Mouse (Mus musculus): ENCODE results near the gene Aimp2. TPM values are rescaled to one million over a fixed set of nuclear protein-coding genes. Genes with fewer than 3 reads are reported as not detected.
A peak's percentile ranks its signal among the peaks of the same experiment; 100 is the strongest.

Aimp2 gene
- polyA plus RNA-seq, 1 experiment from 2014 or later: 94.6 TPM

- peak overlapping the region; percentile 5 for H3K4me3 ChIP-seq (ENCODE audit: low read length)
- no peaks in the 10 kb centered on the region for H3K27me3 ChIP-seq (replicated peaks; ENCODE audit: control insufficient read depth, insufficient read depth, low read length)
- H3K27ac ChIP-seq (ENCODE audit: low read depth, low read length): no peak overlapping the region
- H3K9me3 ChIP-seq (ENCODE audit: control insufficient read depth, low read length): no peaks in the 10 kb centered on the region
- no peak for ATAC-seq
- H3K4me2 ChIP-seq (ENCODE audit: low read length): no peak overlapping the region
- peaks cover 19% of the 10 kb centered on the region for H3K36me3 ChIP-seq (ENCODE audit: control insufficient read depth, insufficient read depth, low read length)
- H3K9ac ChIP-seq (ENCODE audit: low read depth, low read length): no peak overlapping the region
- H3K4me1 ChIP-seq (ENCODE audit: control insufficient read depth, insufficient read depth, low read depth, low read length): no peaks in the 10 kb centered on the region
- WGBS: 87% methylated on average over 11 of the region's 11 CpGs
Measured at GRCm38 (mm10) chr5:143933414-143933813, 23.8 kb upstream of the Aimp2 start.

- Histone ChIP-seq H3K9ac (ENCODE audit: low read depth, low read length) (no peak within 1 kb of the TSS), H3K27ac (ENCODE audit: low read depth, low read length) (no peak within 1 kb of the TSS), H3K4me1 (ENCODE audit: control insufficient read depth, insufficient read depth, low read depth, low read length) (no peaks in the 10 kb centered on the region), H3K36me3 (ENCODE audit: control insufficient read depth, insufficient read depth, low read length) (peaks cover 21% of the 10 kb centered on the region), H3K27me3 (replicated peaks; ENCODE audit: control insufficient read depth, insufficient read depth, low read length) (no peaks in the 10 kb centered on the region), H3K4me3 (ENCODE audit: low read length) (peak within 1 kb of the TSS; percentile 5), H3K4me2 (ENCODE audit: low read length) (no peak within 1 kb of the TSS), H3K9me3 (ENCODE audit: control insufficient read depth, low read length) (no peaks in the 10 kb centered on the region)
- WGBS: 15% methylated on average over 8 of the region's 8 CpGs
- no peak for ATAC-seq
Measured at GRCm38 (mm10) chr5:143932831-143933230, 23.2 kb upstream of the Aimp2 start, which contains the start of gene Rsph10b. TSS of gene Rsph10b (plus strand) at chr5:143933035.

GRCm38 (mm10) chr5:143931863-143932580 is 22.4 kb upstream of the Aimp2 start:
- Histone ChIP-seq H3K36me3 (ENCODE audit: control insufficient read depth, insufficient read depth, low read length) (peaks cover 21% of the 10 kb centered on the region), H3K4me3 (ENCODE audit: low read length) (no peak overlapping the region), H3K27ac (ENCODE audit: low read depth, low read length) (no peak overlapping the region), H3K9ac (ENCODE audit: low read depth, low read length) (no peak overlapping the region), H3K27me3 (replicated peaks; ENCODE audit: control insufficient read depth, insufficient read depth, low read length) (no peaks in the 10 kb centered on the region), H3K4me1 (ENCODE audit: control insufficient read depth, insufficient read depth, low read depth, low read length) (no peaks in the 10 kb centered on the region), H3K4me2 (ENCODE audit: low read length) (no peak overlapping the region), H3K9me3 (ENCODE audit: control insufficient read depth, low read length) (no peaks in the 10 kb centered on the region)
- ATAC-seq: no peak
- WGBS: 84% methylated on average over 6 of the region's 6 CpGs

- Histone ChIP-seq H3K27ac (ENCODE audit: low read depth, low read length) (no peak overlapping the region), H3K4me1 (ENCODE audit: control insufficient read depth, insufficient read depth, low read depth, low read length) (no peaks in the 10 kb centered on the region), H3K27me3 (replicated peaks; ENCODE audit: control insufficient read depth, insufficient read depth, low read length) (no peaks in the 10 kb centered on the region), H3K9ac (ENCODE audit: low read depth, low read length) (no peak overlapping the region), H3K9me3 (ENCODE audit: control insufficient read depth, low read length) (no peaks in the 10 kb centered on the region), H3K36me3 (ENCODE audit: control insufficient read depth, insufficient read depth, low read length) (peaks cover 31% of the 10 kb centered on the region), H3K4me3 (ENCODE audit: low read length) (no peak overlapping the region), H3K4me2 (ENCODE audit: low read length) (no peak overlapping the region)
- ATAC-seq: no peak
- 98% methylated on average over 12 of the region's 12 CpGs for WGBS
Measured at GRCm38 (mm10) chr5:143930656-143931055, 21.0 kb upstream of the Aimp2 start.

GRCm38 (mm10) chr5:143929291-143929690 is 19.6 kb upstream of the Aimp2 start:
- Histone ChIP-seq H3K9ac (ENCODE audit: low read depth, low read length) (no peak overlapping the region), H3K27me3 (replicated peaks; ENCODE audit: control insufficient read depth, insufficient read depth, low read length) (no peaks in the 10 kb centered on the region), H3K27ac (ENCODE audit: low read depth, low read length) (no peak overlapping the region), H3K36me3 (ENCODE audit: control insufficient read depth, insufficient read depth, low read length) (peaks cover 35% of the 10 kb centered on the region), H3K4me3 (ENCODE audit: low read length) (no peak overlapping the region), H3K4me2 (ENCODE audit: low read length) (no peak overlapping the region), H3K4me1 (ENCODE audit: control insufficient read depth, insufficient read depth, low read depth, low read length) (no peaks in the 10 kb centered on the region), H3K9me3 (ENCODE audit: control insufficient read depth, low read length) (no peaks in the 10 kb centered on the region)
- ATAC-seq: no peak
- 95% methylated on average over 4 of the region's 4 CpGs for WGBS

- Histone ChIP-seq H3K4me3 (ENCODE audit: low read length) (no peak within 1 kb of the TSS), H3K4me2 (ENCODE audit: low read length) (no peak within 1 kb of the TSS), H3K27me3 (replicated peaks; ENCODE audit: control insufficient read depth, insufficient read depth, low read length) (no peaks in the 10 kb centered on the region), H3K4me1 (ENCODE audit: control insufficient read depth, insufficient read depth, low read depth, low read length) (no peaks in the 10 kb centered on the region), H3K9ac (ENCODE audit: low read depth, low read length) (no peak within 1 kb of the TSS), H3K36me3 (ENCODE audit: control insufficient read depth, insufficient read depth, low read length) (peaks cover 40% of the 10 kb centered on the region), H3K9me3 (ENCODE audit: control insufficient read depth, low read length) (no peaks in the 10 kb centered on the region), H3K27ac (ENCODE audit: low read depth, low read length) (no peak within 1 kb of the TSS)
- ATAC-seq: no peak
- WGBS: 96% methylated on average over 8 of the region's 8 CpGs
Measured at GRCm38 (mm10) chr5:143927875-143928274, 18.2 kb upstream of the Aimp2 start, which contains the start of gene Gm42421. TSS of gene Gm42421 (plus strand) at chr5:143928175.

- Histone ChIP-seq H3K9me3 (ENCODE audit: control insufficient read depth, low read length) (no peaks in the 10 kb centered on the region), H3K27me3 (replicated peaks; ENCODE audit: control insufficient read depth, insufficient read depth, low read length) (no peaks in the 10 kb centered on the region), H3K4me1 (ENCODE audit: control insufficient read depth, insufficient read depth, low read depth, low read length) (no peaks in the 10 kb centered on the region), H3K9ac (ENCODE audit: low read depth, low read length) (no peak overlapping the region), H3K36me3 (ENCODE audit: control insufficient read depth, insufficient read depth, low read length) (peaks cover 38% of the 10 kb centered on the region), H3K4me3 (ENCODE audit: low read length) (no peak overlapping the region), H3K4me2 (ENCODE audit: low read length) (no peak overlapping the region), H3K27ac (ENCODE audit: low read depth, low read length) (no peak overlapping the region)
- 95% methylated on average over 6 of the region's 6 CpGs for WGBS
- ATAC-seq: no peak
Measured at GRCm38 (mm10) chr5:143924781-143925452, 15.3 kb upstream of the Aimp2 start.

- Histone ChIP-seq H3K27ac (ENCODE audit: low read depth, low read length) (no peak overlapping the region), H3K4me1 (ENCODE audit: control insufficient read depth, insufficient read depth, low read depth, low read length) (no peaks in the 10 kb centered on the region), H3K36me3 (ENCODE audit: control insufficient read depth, insufficient read depth, low read length) (peaks cover 25% of the 10 kb centered on the region), H3K4me3 (ENCODE audit: low read length) (no peak overlapping the region), H3K9me3 (ENCODE audit: control insufficient read depth, low read length) (no peaks in the 10 kb centered on the region), H3K9ac (ENCODE audit: low read depth, low read length) (no peak overlapping the region), H3K27me3 (replicated peaks; ENCODE audit: control insufficient read depth, insufficient read depth, low read length) (no peaks in the 10 kb centered on the region), H3K4me2 (ENCODE audit: low read length) (no peak overlapping the region)
- WGBS: 99% methylated on average over 3 of the region's 3 CpGs
- ATAC-seq: no peak
Measured at GRCm38 (mm10) chr5:143918120-143918519, 8.5 kb upstream of the Aimp2 start.

- no peak for ATAC-seq
- no peak overlapping the region for H3K4me2 ChIP-seq (ENCODE audit: low read length)
- H3K4me3 ChIP-seq (ENCODE audit: low read length): no peak overlapping the region
- no peaks in the 10 kb centered on the region for H3K27me3 ChIP-seq (replicated peaks; ENCODE audit: control insufficient read depth, insufficient read depth, low read length)
- H3K4me1 ChIP-seq (ENCODE audit: control insufficient read depth, insufficient read depth, low read depth, low read length): no peaks in the 10 kb centered on the region
- peaks cover 23% of the 10 kb centered on the region for H3K36me3 ChIP-seq (ENCODE audit: control insufficient read depth, insufficient read depth, low read length)
- no peaks in the 10 kb centered on the region for H3K9me3 ChIP-seq (ENCODE audit: control insufficient read depth, low read length)
- H3K27ac ChIP-seq (ENCODE audit: low read depth, low read length): no peak overlapping the region
- no peak overlapping the region for H3K9ac ChIP-seq (ENCODE audit: low read depth, low read length)
- 51% methylated on average over 5 of the region's 5 CpGs for WGBS
Measured at GRCm38 (mm10) chr5:143917418-143917817, 7.8 kb upstream of the Aimp2 start.

Data from hindbrain, embryonic 16.5 days (tissue).